Mouse (Mus musculus): ENCODE results near the gene Ankrd13a. TPM values are rescaled to one million over a fixed set of nuclear protein-coding genes. Genes with fewer than 3 reads are reported as not detected.

Gene Ankrd13a
- total RNA-seq, 1 experiment from 2014 or later = 74.6 TPM

DNA sequence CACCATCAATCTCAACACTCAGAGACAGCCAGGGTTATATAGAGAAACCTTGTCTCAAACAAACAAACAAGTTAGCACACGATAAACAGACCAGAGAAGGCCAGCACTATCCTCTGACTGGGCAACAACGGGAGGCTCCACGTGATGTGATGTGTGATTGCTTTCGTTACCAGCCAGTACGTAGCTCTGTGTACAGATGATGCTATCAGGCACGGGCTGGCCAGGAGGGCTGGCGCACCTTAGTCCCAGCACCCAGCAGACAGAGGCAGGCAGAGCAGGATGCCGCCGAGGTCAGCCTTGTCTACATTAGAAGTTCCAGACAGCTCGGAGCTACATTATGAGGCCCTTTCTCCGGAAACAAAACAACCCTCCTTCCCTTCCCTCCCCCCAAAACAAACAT lies 25.4 kb downstream of the Ankrd13a start:
- DNase-seq = no peak

DNA sequence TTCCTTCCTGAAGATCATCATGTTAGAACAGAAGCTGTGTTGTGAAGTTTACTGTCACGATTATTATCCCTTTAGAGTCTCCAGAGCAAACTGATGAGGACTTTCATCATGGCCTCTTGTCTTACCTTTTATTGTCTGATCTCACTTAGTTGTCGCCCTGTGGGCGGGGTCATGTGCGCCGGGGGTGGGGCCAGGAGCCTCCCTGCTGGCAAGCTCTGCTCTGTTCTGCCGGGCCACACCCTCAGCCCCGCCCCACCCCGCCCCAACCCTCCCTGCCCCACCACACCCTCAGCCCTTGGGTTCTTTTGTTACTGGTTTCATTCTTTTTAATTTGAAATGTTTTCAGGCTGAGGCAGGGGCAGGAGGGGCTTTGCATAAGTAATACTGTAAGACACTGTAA lies 26.6 kb downstream of the Ankrd13a start:
- DNase-seq = no peak

DNA sequence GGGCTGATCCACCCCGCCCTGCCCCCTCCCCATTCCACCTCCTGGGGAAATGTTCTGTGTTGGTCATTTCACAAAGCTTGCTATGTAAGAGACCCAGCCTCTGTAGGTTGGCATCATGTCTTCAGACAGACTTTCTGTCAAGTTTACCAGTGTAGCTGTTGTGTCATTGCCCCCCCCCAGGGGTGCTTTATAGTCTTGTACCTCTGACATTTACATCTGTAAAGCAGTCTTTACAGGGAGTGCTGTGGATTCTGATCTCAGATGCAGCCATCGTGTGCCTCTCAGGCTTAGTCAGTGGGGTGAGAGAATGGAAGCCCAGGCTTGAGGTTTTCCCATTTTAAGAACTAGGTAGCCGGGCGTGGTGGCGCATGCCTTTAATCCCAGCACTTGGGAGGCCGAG lies 27.4 kb downstream of the Ankrd13a start:
- no peak for DNase-seq

DNA sequence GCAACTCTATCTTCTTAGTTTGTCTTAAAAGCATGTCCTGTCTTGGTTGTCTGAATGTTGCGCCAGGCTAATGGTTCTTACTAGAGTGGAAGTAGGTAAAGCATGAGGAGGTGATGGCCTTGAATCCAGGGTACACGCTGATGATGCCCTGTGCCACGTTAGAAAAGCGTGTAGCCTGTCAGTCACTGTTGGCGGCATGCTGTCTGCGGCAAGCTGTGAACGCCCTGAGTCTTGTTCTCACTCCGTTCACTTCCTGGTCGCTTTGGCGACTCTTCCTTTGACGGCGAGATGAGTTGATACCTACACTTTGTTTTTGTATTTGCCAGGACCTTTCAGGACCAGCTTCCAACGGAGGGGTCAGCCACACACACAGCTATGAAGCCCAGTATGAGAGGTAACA lies 28.8 kb downstream of the Ankrd13a start:
- no peak for DNase-seq

- no peak for DNase-seq
These were observed 29.9 kb downstream of the Ankrd13a start for GRCm38 (mm10) chr5:114804335-114804734.

GRCm38 (mm10) chr5:114804958-114805357 lies 30.5 kb downstream of the Ankrd13a start:
- DNase-seq = peak; percentile 63

DNA sequence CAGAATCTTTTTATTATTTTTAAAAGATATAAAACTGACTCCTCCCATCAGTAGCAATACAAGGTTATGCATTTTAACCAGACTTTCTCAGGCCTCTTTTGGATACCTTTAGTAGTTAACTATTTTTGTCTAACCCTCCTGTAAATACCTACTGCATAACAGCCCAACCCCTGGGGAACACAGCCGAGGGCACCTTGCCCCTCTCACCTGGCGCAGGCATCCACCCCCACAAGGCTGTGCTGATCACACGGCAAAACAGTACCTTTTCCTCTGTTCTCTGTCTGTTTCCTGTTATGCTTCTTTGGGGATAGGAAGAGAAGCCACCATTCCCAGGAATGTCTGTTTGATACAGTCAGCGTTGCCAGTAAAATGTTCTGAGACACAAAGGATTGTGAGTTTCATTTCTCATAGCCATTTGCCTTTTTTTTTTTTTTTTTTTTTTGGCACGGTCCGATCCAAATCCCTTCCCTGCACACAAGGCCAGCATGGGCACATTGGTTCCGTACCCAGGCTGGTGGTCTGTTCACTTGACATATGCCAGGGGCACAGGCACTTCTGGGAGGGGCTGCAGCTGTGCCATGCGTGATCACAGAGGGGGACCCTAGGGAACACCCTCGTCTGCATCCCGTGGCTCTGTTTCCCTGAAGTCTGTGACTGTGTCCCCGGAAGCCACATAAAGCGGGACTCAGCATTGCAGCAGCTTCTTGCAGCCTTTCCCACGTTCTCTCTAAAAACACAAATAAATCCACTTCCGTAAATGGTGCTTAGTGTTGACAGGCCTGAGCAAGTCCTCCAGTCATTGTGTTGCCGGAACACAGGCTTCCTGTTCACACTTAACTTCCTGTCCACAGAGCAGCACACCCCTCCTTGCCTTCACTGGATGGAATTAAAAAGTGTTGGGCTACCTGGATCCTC lies 31.2 kb downstream of the Ankrd13a start:
- DNase-seq = no peak

DNA sequence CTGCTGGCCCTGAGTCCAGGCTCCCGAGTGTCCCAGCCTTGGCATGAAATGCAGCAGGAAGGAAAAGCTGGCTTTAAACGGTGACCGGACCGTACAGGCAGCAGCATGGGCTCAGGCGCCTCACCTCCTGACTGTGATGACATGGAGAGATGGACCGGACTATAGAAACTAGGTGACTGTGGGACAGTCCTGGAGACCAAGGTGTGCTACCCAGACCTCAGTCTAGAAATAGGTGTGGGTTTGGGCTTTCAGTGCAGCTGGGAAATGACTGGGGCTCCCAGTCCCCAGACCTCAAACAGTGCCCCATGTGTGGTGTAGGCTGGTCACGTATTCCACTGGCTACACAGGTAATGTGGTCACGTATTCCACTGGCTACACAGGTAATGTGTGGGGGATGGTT lies 32.2 kb downstream of the Ankrd13a start:
- DNase-seq = no peak

GRCm38 (mm10) chr5:114807063-114807462 lies 32.6 kb downstream of the Ankrd13a start:
- DNase-seq = no peak

DNA sequence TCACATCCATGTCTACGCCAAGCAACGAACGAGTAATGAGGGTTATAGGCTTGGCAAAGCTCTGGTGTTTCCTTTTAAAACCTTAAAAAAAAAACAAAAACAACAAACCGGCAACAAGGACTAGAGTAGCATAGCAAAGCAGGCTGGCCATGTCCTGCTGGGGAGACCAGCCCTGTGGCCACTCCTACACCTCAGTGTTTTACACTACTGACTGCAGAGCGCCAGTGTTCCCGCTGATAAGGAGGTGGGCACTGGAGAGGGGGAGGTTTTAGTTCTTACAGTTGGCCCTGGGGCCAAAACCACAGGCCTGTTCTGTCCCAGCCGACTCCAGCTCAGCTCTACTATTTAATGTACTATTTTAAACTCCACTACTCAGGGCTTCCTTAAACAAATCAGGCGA lies 33.0 kb downstream of the Ankrd13a start:
- DNase-seq = no peak

DNA sequence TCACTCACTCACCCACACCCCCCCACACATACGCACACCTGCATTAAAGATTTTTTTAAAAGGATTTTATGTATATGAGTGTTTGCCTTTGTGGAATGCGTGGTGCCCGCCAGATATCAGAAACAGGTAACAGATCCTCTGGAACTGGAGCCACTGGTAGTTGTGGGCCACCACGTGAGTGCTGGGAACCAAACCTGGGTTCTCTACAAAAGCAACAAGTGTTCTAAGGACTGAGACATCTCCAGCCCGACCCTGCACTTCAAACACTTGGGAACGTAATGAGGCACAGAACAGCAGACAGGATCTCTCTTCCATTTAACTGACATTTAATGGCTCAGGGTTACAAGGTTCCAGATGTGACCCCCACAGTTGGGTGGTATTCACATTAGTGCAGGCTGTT lies 33.4 kb downstream of the Ankrd13a start:
- no peak for DNase-seq

DNA sequence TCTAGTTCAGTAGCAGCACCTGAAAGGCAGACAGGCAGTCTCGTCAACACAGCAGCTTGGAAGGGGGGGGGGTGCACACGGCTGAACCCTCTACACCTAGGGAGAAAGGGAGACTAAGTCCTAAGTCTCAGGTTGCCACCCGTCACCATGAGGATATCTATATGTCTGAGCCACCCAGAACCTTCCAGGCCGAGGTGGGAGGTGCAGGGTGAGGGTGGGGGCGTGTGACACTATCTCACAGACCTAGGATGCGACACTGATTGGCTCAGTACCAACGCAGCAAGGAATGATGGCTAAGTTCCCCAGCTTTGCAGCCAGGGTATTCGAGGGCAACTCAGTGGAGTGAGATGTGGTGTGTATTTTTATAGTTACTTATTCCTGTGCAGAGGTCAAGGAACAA lies 33.9 kb downstream of the Ankrd13a start:
- DNase-seq = no peak

- peak; percentile 53 for DNase-seq
These were observed 34.8 kb downstream of the Ankrd13a start for GRCm38 (mm10) chr5:114809181-114809756.

DNA sequence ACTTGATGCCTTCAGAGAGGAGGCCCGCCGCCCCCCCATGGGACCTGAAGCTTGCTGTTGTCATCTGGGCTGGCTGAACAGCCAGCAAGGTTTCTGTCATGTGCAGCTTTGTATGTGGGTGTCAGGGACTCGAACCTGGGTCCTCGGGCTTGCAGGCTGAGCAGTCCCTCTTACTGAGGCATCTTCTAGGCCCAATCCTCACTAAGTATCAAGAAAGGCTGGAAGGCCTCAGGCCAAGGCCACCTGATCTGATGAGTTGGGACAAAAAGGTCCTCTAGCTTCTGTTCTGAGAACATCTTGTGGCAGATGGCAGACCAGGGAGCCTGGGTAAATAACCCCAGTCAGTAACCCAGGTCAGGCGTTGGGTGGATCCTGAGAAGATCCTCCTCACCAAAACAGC lies 35.3 kb downstream of the Ankrd13a start:
- no peak for DNase-seq

DNA sequence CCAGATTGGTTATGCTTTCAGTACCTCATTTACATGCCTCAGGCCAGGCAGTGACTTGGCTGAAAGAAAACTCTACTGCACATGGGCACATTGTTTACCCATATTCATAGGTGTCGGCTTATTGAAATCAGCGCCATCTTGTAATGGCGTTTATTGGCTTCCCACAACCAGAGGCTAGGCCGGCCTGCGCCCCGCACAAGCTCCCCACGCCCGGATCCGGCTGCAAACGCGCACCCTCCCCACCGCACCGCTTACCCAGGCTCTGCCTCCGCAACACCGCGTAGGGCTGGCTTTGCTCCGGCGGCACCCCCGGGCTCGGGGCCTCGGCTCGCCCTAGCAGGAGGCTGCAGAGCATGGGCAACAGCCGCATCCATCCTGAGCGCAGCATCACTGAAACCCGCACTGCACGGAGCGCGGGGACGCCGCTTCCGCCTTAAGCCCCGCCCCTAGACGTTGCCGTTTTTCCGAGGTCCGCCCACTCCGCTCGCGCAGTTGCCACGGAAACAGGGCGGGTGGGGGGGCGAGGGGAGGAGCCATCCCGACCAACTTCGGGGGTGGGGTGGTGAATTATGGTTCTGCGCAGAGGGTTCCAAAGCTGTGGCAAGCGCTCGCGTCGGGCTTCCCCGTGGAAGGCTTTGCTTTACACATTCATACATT lies 39.2 kb downstream of the Ankrd13a start:
- peak; percentile 88 for DNase-seq

- DNase-seq = no peak
These were observed 42.1 kb downstream of the Ankrd13a start for GRCm38 (mm10) chr5:114816599-114816998.

GRCm38 (mm10) chr5:114818124-114818523 lies 43.6 kb downstream of the Ankrd13a start:
- DNase-seq = no peak

DNA sequence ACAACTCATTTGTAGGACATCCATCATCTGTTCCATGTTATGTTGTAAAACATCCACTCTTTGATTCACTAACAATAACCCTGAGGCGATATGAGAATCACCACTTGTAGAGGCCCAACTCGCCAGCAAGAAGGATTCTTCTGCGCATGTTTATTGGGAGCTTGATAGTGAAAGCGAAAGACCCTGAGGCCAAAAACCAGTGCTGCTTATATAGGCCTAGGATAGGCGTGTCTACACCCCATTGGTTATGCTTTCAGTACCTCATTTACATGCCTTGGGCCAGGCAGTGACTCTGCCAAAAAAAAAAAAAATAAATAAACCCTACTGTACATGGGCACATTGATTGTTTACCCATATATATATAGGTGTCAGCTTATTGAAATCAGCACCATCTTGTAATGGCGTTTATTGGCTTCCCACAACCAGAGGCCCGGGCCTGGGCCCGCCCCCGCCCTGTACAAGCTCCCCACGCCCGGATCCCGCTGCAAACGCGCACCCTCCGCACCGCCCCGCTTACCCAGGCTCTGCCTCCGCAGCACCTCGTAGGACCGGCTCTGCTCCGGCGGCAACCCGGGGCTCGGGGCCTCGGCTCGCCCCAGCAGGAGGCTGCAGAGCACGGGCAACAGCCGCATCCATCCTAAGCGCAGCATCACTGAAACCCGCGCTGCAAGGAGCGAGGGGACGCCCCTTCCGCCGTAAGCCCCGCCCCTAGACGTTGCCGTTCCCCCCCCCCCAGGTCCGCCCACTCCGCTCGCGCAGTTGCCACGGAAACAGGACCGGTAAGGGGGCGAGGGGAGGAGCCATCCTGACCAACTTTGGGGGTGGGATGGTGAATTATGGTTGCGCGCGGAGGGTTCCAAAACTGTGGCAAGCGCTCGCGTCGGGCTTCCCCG lies 48.6 kb downstream of the Ankrd13a start, which contains the start of gene 1500011B03Rik:
Gene 1500011B03Rik, minus strand, starts transcription at position 673 of the 893 bp plus-strand sequence.
- peak; percentile 81 for DNase-seq

DNA sequence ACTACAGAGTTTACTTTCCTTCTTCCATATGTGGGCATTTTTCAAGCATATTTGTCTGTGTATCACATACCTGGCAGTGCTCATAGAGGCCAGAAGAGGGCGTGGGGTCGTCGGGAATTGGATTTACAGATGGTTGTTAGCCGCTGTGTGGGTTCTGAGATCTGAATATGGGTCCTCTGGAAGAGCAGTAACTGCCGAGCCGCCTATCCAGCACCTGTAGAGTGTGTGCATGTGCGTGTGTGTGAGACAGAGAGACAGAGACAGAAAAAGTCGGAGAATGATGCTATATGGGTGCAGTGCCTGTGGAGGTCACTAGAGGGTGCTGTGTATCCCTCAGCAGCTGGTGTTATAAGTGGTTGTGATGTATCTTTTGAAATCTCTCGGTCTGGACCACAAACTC lies 49.7 kb downstream of the Ankrd13a start:
- DNase-seq = no peak

GRCm38 (mm10) chr5:114825978-114826691 lies 51.7 kb downstream of the Ankrd13a start:
- DNase-seq = peak; percentile 69

- no peak for DNase-seq
These were observed 53.0 kb downstream of the Ankrd13a start for GRCm38 (mm10) chr5:114827427-114827826.
